Mouse (Mus musculus) megakaryocyte-erythroid progenitor cell, adult 5-6 weeks (primary cell): ENCODE data around the gene Ccl20. TPM values are rescaled to one million over a fixed set of nuclear protein-coding genes. Genes with fewer than 3 reads are reported as not detected.

ENCODE experiments used
- ATAC-seq: replicated peaks from 2 replicates; pipeline ENCODE4 v1.8.0; 2016; ENCODE audit warnings: mild to moderate bottlenecking, inconsistent platforms; ENCODE audit not compliant: severe bottlenecking, poor library complexity, low FRiP score, low TSS enrichment
- total RNA-seq, 2 experiments: library from RNA; stranded (forward) in 1 of 2; stranded (reverse) in 1 of 2; fragments of 200-1000, 215-1000 nt in 1 of 2; fragments of >200 nt in 1 of 2; fragmentation: Nextera tagmentation in 1 of 2; gene quantifications; 2 replicates each; pipeline ENCODE4 v1.2.3; 2014 to 2017

Gene Ccl20
- total RNA-seq, 2 experiments from 2014 or later, result not detected

DNA sequence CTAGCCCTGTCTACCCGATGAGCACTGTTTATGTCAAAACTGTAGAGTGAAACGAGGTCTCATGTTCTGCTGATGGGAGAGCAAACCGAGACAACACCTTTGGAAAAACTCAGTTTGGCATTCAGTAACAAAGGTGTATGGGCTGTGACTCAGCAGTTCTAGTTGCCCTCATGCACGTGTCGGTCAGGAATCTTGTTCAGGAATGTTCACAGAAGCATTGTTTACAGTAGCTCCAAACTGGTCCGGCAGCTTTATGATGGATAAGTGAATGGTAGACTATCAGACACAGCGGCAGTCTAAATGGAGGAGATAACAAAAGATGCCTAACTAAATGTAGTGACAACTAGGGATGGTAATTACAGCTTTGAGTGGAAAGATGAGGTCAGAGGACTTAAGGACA lies 19.3 kb downstream of the Ccl20 start:
- no peak for ATAC-seq

DNA sequence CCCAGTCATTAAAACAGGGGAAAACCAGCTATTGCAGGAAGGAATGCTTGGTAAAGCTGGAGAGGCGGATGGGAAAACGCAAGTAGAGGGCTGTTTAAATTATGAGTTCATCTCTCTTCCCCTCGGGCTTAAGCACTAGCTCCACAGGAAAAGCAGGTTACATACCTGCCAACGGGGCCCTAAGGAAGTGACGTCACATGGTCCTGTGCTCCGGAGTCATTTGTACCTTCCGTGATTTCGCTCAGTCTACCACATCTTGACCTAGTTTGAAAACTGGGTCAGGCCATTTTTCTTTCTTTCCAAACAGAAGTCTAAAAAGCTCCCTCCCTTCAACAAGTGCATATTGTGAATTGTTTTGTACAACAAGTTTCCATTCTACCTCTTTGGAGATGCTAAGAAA lies 21.3 kb downstream of the Ccl20 start:
- no peak for ATAC-seq

DNA sequence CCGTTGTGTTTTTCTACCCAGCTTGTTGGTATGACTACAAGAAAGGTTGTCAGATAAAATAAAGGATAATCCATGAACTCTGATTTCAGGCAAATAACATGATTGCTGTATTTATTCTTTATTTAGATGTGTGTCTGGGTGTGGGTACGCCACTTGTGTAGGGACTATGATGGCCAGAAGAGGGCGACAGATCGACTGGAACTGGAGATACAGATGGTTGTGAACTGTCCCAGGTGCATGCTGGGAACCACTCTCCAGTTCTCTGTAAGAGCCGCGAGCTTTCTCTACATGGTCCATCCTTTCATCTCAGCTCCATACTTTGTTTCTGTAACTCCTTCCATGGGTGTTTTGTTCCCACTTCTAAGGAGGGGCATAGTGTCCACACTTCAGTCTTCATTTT lies 22.2 kb downstream of the Ccl20 start:
- ATAC-seq, result no peak

DNA sequence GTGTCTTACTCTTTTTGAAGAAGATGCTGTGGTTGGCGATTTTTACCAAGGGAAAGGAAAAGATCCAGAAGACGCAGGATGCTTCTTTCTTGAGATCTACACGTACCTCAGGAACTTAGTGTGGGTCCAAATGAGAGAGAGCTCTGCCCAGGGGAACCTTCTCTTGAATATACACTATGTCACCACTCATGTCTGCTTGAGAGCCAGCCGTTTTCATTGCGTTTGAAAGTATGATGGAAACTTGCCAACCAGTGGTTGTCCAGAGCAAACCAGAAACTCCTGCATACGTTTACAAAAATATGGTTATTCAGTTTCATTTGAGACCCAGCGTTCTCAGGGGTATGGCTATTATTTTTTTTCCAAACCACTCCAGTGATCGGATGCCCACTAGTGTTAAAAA lies 24.9 kb downstream of the Ccl20 start:
- ATAC-seq, result no peak

DNA sequence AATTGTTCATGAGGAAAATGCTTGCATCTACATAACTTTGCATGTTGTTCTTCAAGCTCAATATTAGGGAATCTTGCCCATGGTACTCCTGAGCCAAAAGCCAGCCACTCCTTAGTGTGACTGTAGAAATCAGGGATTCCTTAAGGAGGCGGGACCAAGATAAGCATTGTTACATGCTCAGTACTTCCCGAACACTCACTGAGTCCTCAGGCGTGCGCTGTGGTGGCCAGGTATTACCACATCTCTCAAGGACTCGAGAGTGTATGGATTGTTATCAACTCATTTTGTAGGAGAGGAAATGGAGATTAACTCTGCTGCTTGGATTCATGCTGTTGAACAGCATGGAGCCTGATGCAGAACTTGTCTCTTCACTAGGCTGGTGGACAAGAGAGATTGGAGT lies 25.5 kb downstream of the Ccl20 start:
- ATAC-seq, result no peak

DNA sequence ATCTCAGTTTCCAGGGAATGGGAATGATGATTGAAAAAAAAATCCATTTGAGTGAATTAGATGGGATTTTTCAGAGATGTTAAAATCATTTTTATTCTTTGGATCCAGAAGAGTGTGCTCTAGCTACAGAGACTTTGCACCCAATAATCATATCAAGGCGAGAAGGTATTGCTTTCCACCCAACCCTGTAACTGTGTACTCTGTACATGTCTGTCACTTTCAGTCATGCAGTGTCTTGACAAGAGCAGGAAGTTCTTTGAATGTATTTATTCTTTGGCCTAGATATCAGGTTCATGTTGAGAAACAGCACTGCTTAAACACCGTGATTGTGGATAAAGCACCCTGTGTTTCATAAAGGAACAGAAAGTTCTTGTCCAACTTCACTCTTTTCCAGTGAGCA lies 30.0 kb downstream of the Ccl20 start:
- no peak for ATAC-seq

DNA sequence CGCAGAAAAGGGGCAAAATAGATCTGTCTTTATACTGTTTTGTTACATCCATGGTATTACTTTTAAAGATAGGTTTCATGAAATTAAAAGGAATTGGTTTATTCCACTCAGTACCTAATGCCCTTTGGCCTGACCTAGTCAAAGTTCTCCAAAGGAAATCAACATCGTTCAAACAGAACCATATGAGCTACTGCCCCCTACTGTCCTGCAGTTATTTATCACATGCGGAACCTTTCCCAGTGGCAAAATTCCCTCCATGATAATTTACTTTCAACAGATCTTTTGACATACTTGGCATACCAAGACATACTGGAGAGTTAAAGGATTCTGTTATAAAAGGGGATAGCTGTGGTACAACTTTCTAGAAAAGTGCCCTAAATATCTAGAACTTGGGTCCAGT lies 33.7 kb downstream of the Ccl20 start:
- no peak for ATAC-seq

DNA sequence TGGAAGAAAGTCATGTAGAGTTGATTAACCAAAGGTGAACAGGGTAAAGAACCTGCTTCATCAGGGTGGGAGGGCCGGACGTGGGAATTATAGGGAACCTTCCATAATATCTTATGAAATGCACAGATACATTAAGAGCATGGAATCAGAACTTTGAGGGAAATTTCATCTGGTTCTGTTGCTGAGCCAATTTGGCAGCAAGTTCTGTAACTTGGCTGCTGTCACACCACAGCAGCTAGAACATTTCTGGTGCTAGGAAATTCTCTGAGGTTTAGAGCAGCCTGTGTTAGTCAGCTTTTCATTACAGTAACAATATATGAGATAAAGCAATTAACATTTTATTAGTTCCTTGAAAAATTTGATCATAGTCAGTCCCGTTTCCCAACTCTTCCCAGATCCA lies 36.4 kb downstream of the Ccl20 start:
- no peak for ATAC-seq

DNA sequence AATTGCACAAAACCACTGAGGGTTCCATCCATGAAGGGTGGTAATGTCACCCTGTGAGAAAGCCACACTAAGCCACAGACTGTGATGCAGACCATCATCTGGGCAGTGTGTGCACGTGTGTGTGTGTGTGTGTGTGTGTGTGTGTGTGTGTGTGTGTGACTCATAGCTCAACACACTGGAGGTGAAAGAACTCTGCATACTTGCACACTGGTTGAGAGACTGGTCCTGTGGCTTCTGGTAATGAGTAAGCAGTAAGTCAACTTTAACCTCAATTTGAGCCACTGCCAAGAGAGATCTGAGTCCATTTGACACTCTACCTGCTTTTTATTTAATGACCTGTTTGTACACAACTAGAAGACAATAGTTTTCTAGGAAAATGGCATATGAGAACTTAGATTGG lies 40.3 kb downstream of the Ccl20 start:
- ATAC-seq, result no peak

DNA sequence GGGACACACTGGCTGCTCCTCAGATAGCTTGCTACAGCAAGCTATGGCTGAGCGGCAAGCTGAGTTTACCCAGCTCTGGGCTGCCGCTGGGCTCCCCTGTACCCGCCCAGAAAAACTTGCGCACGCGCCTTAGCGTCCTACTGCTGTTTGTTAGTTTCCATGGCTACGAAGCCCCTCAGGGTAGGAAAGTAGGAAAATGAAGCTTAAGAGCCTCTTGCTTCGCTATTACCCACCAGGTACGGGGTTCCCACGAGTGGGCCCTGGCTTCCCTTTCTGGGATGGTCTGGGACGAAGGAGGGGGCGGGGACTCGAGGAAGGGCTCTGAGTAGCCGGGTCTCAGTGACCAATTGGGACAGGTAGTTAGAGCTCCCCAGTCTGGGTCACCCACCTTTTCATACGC lies 43.0 kb downstream of the Ccl20 start, which contains the start of gene Daw1:
Gene Daw1 (plus strand): TSS at position 150 of the 400 bp plus-strand sequence.
- no peak for ATAC-seq

DNA sequence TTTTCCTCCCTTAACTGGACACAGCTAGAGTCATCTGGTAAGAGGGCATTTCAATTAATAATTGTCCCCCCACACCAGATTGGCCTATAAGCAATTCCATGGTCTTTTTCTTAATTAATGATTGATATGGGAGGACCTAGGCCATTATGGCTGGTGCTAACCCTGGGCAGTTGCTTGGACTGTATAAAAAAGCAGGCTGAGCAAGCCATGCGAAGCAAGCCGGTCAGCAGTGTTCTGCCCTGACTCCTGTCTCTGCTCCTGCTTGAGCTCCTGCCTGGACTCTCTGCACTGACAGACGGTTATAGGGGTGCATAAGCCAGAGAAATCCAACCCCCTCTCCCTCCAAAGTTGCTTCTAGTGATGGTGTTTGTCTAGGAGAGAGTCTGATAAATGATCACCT lies 45.1 kb downstream of the Ccl20 start:
- ATAC-seq, result no peak

DNA sequence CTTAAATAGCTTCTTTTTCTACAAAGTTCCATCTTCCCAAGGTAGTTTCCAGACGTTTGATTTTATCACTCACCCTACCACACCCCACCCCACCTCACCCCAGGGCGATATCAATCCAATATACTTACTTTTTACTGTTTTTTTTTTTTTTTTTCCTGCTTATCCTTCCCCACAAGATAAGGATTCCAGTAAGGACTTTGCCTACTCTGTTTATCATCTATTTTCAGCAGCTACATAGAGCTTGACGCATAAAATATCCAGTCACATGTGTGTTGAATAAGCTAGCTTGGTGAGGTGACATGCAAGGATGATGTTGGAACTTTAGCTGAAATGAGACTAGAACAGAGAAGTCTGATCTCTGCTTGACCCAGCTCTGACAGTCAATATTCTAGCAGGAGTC lies 47.5 kb downstream of the Ccl20 start:
- ATAC-seq, result no peak

Other genes with a start within 250 kb of the Ccl20 start
- gene A030005L19Rik, start 203.4 kb upstream of the Ccl20 start, total RNA-seq (2014; fragmentation: Nextera tagmentation), result not detected in 2 replicates
- gene A030005L19Rik, start 203.4 kb upstream of the Ccl20 start, total RNA-seq (2017), result not detected in 2 replicates
- not detected in 2 replicates for gene A030014E15Rik, start 191.8 kb upstream of the Ccl20 start, total RNA-seq (2014; fragmentation: Nextera tagmentation)
- not detected in 2 replicates for gene A030014E15Rik, start 191.8 kb upstream of the Ccl20 start, total RNA-seq (2017)
- not detected in 2 replicates for gene Gm6217, start 185.4 kb upstream of the Ccl20 start, total RNA-seq (2014; fragmentation: Nextera tagmentation)
- gene Gm6217, start 185.4 kb upstream of the Ccl20 start, total RNA-seq (2017), result not detected in 2 replicates
- not detected in 2 replicates for gene A030003K21Rik, start 173.4 kb upstream of the Ccl20 start, total RNA-seq (2014; fragmentation: Nextera tagmentation)
- not detected in 2 replicates for gene A030003K21Rik, start 173.4 kb upstream of the Ccl20 start, total RNA-seq (2017)
- gene Gm7544, start 160.8 kb upstream of the Ccl20 start, total RNA-seq (2014; fragmentation: Nextera tagmentation), result not detected in 2 replicates
- gene Gm7544, start 160.8 kb upstream of the Ccl20 start, total RNA-seq (2017), result not detected in 2 replicates
- not detected in 2 replicates for gene Gm47955, start 156.5 kb upstream of the Ccl20 start, total RNA-seq (2014; fragmentation: Nextera tagmentation)
- gene Gm47955, start 156.5 kb upstream of the Ccl20 start, total RNA-seq (2017), result not detected in 2 replicates
- gene Gm47959, start 116.2 kb upstream of the Ccl20 start, total RNA-seq (2014; fragmentation: Nextera tagmentation), result not detected in 2 replicates
- gene Gm47959, start 116.2 kb upstream of the Ccl20 start, total RNA-seq (2017), result not detected in 2 replicates
- not detected in 2 replicates for gene Slc19a3, start 78.3 kb upstream of the Ccl20 start, total RNA-seq (2014; fragmentation: Nextera tagmentation)
- not detected in 2 replicates for gene Slc19a3, start 78.3 kb upstream of the Ccl20 start, total RNA-seq (2017)
- not detected in 2 replicates for gene Krtap28-10, start 74.3 kb upstream of the Ccl20 start, total RNA-seq (2014; fragmentation: Nextera tagmentation)
- gene Krtap28-10, start 74.3 kb upstream of the Ccl20 start, total RNA-seq (2017), result not detected in 2 replicates
- not detected in 2 replicates for gene Gm47969, start 71.8 kb upstream of the Ccl20 start, total RNA-seq (2014; fragmentation: Nextera tagmentation)
- not detected in 2 replicates for gene Gm47969, start 71.8 kb upstream of the Ccl20 start, total RNA-seq (2017)
- gene A030005K14Rik, start 57.4 kb upstream of the Ccl20 start, total RNA-seq (2014; fragmentation: Nextera tagmentation), result not detected in 2 replicates
- not detected in 2 replicates for gene A030005K14Rik, start 57.4 kb upstream of the Ccl20 start, total RNA-seq (2017)
- not detected in 2 replicates for gene Krtap28-13, start 55.8 kb upstream of the Ccl20 start, total RNA-seq (2014; fragmentation: Nextera tagmentation)
- gene Krtap28-13, start 55.8 kb upstream of the Ccl20 start, total RNA-seq (2017), result not detected in 2 replicates
- not detected in 2 replicates for gene Daw1, start 43.0 kb downstream of the Ccl20 start, total RNA-seq (2014; fragmentation: Nextera tagmentation)
- not detected in 2 replicates for gene Daw1, start 43.0 kb downstream of the Ccl20 start, total RNA-seq (2017)